Mouse (Mus musculus): ENCODE data around the gene Hacl1.

Gene Hacl1

GRCm38 (mm10) chr14:31661671-31662554 lies 20.8 kb upstream of the Hacl1 start:
- DNase-seq, result peak; percentile 88

GRCm38 (mm10) chr14:31660312-31661093 lies 19.4 kb upstream of the Hacl1 start:
- DNase-seq, result peak; percentile 49

GRCm38 (mm10) chr14:31659501-31660181 lies 18.6 kb upstream of the Hacl1 start:
- DNase-seq, result peak; percentile 19

GRCm38 (mm10) chr14:31658126-31658680 lies 17.1 kb upstream of the Hacl1 start:
- peak; percentile 32 for DNase-seq

- peak; percentile 61 for DNase-seq
Measured at GRCm38 (mm10) chr14:31656857-31657645, 16.0 kb upstream of the Hacl1 start.

- DNase-seq, result peak; percentile 27
Measured at GRCm38 (mm10) chr14:31656386-31656785, 15.3 kb upstream of the Hacl1 start.

GRCm38 (mm10) chr14:31655406-31655805 lies 14.3 kb upstream of the Hacl1 start:
- no peak for DNase-seq

GRCm38 (mm10) chr14:31654816-31655215 lies 13.7 kb upstream of the Hacl1 start:
- no peak for DNase-seq

GRCm38 (mm10) chr14:31653101-31653875 lies 12.2 kb upstream of the Hacl1 start:
- no peak for DNase-seq

GRCm38 (mm10) chr14:31652624-31653023 lies 11.5 kb upstream of the Hacl1 start:
- no peak for DNase-seq

- DNase-seq, result no peak
Measured at GRCm38 (mm10) chr14:31652106-31652505, 11.0 kb upstream of the Hacl1 start.

- no peak for DNase-seq
Measured at GRCm38 (mm10) chr14:31651206-31651605, 10.1 kb upstream of the Hacl1 start.

GRCm38 (mm10) chr14:31650347-31650746 lies 9.3 kb upstream of the Hacl1 start:
- no peak for DNase-seq

GRCm38 (mm10) chr14:31647991-31648390 lies 6.9 kb upstream of the Hacl1 start:
- no peak for DNase-seq

GRCm38 (mm10) chr14:31645920-31646319 lies 4.8 kb upstream of the Hacl1 start:
- DNase-seq, result no peak

- DNase-seq, result no peak
Measured at GRCm38 (mm10) chr14:31644931-31645547, 4.0 kb upstream of the Hacl1 start.

GRCm38 (mm10) chr14:31644183-31644830 lies 3.2 kb upstream of the Hacl1 start:
- no peak for DNase-seq

GRCm38 (mm10) chr14:31641506-31642155 lies 545 bp upstream of the Hacl1 start:
- DNase-seq, result no peak

- DNase-seq, result no peak
Measured at GRCm38 (mm10) chr14:31640346-31640889, 668 bp downstream of the Hacl1 start, which contains the start of gene Gm49387. Gene Gm49387 (minus strand): TSS chr14:31640878.
